18 mouse cellular contexts compared by ENCODE assay signal in genomic region chr19:54177491-54177890, GRCm38 (mm10).
DNase-seq lines count a peak whose midpoint lies in the region.
"Had no signal": no experiment of that assay in that cellular context is flagged by ENCODE, and none has a peak within 500 bp of the region (broad histone marks: within the 10 kb centered on the region; RNA-seq: fewer than 3 reads in every experiment).

No protein-coding gene starts in this region.

- intact Hi-C loops in left cerebral cortex, postnatal 10 days (cut with DNase I), result loop anchor here (5.0 kb wide), 1 partner anchor 130 kb away; no protein-coding TSS in a partner anchor

- peak; percentile 5 for DNase-seq in left cerebral cortex, adult 11 months (ENCODE audit: low spot score)
- no peak for DNase-seq in left cerebral cortex, postnatal 10 days (ENCODE audit: extremely low spot score in 1 of 2, low spot score in 2 of 2)
- peak; percentile 37 to 46 for DNase-seq in right cerebral cortex, postnatal 10 days (ENCODE audit: low spot score in 2 of 2)
- DNase-seq in right cerebral cortex, adult 2 months (ENCODE audit: low spot score in 2 of 2), result no peak
- DNase-seq in right cerebral cortex, postnatal 14 days, result peak; percentile 34
- no peak for DNase-seq in cerebellum, postnatal 10 days
- DNase-seq: adrenal gland, postnatal 25 days; B cell, adult 2 months; cerebellum, adult 18-20 months; cerebellum, postnatal 14 days; gastrocnemius, postnatal 25 days; heart, adult 18-20 months; heart, postnatal 4 days; kidney, adult 8-10 months; kidney, postnatal 4 days; liver, postnatal 0 days; midbrain, embryonic 14.5 days; spleen, adult 18-20 months had no signal

Comparison
In these comparisons a context has a peak if more than half of its experiments do, and no peak if none do; other contexts are left out.
1. DNase-seq: peak in left cerebral cortex, adult 11 months (single experiment), right cerebral cortex, postnatal 10 days (2 of 2) and right cerebral cortex, postnatal 14 days (single experiment); none in left cerebral cortex, postnatal 10 days (0 of 2), right cerebral cortex, adult 2 months (0 of 2) and cerebellum, postnatal 10 days (0 of 2).